Mouse (Mus musculus) heart, adult 2 months (tissue): ENCODE results near the gene Stard3.

ENCODE experiments used
- CTCF ChIP-seq: fragments of 200-600 bp; IDR thresholded peaks from 2 replicates; pipeline ENCODE4 v1.8.1; 2022; ENCODE audit warnings: antibody characterized with exemption, mild to moderate bottlenecking, moderate library complexity
- EP300 ChIP-seq: fragments of 200-500 bp; IDR thresholded peaks from 2 replicates; pipeline ENCODE4 v1.6.1; 2011; ENCODE audit warnings: low read depth, low read length, control low read depth; ENCODE audit not compliant: insufficient read depth
- POLR2A ChIP-seq: fragments of 200-500 bp; IDR thresholded peaks from 2 replicates; pipeline ENCODE4 v1.6.1; 2011; ENCODE audit warnings: mild to moderate bottlenecking, low read depth, low read length, control low read depth; ENCODE audit not compliant: insufficient read depth

DNA sequence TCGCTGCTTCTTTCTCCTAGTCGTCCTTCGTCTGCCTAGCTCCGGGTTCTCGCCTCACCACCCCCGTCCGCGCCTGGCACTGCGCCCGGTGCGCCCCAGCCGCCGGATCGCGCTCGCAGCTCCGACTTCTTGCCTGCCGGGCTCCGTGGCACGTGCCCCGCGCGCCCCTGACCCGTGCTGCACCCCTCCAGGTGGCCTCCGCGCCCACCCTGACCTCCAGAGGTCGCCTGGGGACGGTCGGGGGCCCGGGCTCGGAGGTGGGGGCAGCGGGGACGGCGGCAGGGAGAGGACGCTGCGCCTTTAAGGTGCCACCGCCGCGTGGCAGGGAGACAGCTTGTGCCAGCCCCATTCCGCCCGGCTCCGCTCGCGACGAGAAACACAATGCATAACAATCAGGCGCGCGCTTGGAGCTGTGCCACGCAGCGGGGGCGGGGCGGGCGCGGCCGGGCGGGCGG, 19.6 kb upstream of the Stard3 start:
- TF ChIP-seq EP300 = no peak
- no peak for TF ChIP-seq CTCF
- TF ChIP-seq POLR2A = no peak
